Mouse (Mus musculus): ENCODE results near the gene Pou3f4.
"Not testable (repeated sequence)": the region's sequence is repeated elsewhere in the genome, so short reads cannot be mapped to it uniquely, and the experiment has no call there.

Gene Pou3f4

DNA sequence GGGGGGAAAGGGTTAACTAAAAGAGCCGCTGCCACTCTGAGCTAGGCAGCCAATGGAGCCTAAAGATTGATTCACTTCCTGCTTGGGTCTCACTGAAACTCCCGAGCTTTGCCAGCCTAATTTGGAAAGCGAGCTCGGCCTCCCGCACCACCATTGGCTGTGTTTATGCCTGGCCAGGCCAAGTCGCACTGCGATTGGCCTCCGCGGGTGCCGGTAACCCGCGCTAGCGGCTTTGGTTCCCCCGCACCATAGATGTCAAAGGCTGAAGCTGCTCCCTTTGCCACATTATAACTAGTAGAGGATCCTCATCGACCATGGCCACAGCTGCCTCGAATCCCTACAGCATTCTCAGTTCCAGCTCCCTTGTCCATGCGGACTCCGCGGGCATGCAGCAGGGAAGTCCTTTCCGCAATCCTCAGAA is at the start of gene Pou3f4:
Pou3f4 (plus strand) TSS at position 130 of the 421 bp plus-strand sequence.
- H3K36me3 ChIP-seq (ENCODE audit: control insufficient read depth, insufficient read depth, low read length, poor library complexity, severe bottlenecking) = no peaks in the 10 kb centered on the region
- H3K27me3 ChIP-seq (ENCODE audit: control insufficient read depth, insufficient read depth, low read length, poor library complexity, severe bottlenecking) = no peaks in the 10 kb centered on the region
- no peak for DNase-seq (ENCODE audit: low read depth, low spot score)

DNA sequence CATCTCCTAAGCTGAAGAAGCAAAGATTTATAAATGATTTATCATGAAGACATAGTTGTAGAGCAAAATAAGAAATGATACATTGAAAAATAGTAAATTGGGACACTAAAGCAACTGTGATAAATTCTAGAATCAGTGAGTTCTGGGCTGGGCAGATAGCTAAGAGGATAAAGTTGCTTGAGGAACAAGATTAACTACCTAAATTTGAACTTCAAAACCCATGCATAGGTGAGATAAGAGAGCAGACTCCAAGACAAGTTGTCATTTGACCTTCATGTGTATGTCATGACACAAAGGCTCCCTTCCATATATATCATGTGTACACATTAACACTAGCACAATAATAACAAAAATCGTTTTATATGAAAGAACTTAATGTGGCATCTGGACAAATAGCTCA is 48.1 kb upstream of the Pou3f4 start:
- Histone ChIP-seq H3K27me3 (ENCODE audit: control insufficient read depth, insufficient read depth, low read length, poor library complexity, severe bottlenecking) (no peaks in the 10 kb centered on the region), H3K36me3 (ENCODE audit: control insufficient read depth, insufficient read depth, low read length, poor library complexity, severe bottlenecking) (no peaks in the 10 kb centered on the region)
- no peak for DNase-seq (ENCODE audit: low read depth, low spot score)

DNA sequence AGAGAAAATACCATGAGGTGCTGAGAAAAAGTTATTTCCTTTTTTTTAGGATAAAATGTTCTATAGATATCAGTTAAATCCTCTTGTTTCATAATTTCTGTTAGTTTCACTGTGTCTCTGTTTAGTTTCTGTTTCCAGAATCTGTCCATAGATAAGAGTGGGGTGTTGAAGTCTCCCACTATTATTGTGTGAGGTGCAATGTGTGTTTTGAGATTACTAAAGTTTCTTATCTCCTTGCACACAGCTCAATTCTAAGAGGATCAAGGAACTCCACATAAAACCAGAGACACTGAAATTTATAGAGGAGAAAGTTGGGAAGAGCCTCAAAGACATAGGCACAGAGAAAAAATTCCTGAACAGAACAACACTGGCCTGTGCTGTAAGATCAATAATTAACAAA is 39.3 kb upstream of the Pou3f4 start:
- not testable (repeated sequence) for H3K27me3 ChIP-seq (ENCODE audit: control insufficient read depth, insufficient read depth, low read length, poor library complexity, severe bottlenecking); H3K36me3 ChIP-seq (ENCODE audit: control insufficient read depth, insufficient read depth, low read length, poor library complexity, severe bottlenecking); DNase-seq (ENCODE audit: low read depth, low spot score)

DNA sequence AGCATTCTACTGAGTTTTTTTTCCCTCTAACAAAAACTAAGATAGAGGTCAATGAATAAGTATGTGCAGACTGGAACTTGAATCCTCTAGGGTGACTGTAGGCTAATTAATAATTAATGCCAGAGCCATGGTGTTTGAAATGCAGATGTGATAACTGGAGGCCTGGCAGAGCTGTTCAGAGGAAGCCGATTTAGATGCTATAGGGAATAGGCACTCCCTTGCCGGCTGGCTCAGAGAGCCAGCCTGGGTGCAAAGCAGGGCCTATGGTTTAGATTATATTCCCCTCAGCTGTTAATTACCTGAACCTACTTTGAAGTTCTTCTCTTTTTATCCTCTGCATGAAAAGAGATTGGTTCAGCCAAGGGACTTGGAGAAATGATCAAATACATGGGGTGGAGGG is 11.6 kb upstream of the Pou3f4 start:
- no peaks in the 10 kb centered on the region for H3K27me3 ChIP-seq (ENCODE audit: control insufficient read depth, insufficient read depth, low read length, poor library complexity, severe bottlenecking)
- no peak for DNase-seq (ENCODE audit: low read depth, low spot score)
- H3K36me3 ChIP-seq (ENCODE audit: control insufficient read depth, insufficient read depth, low read length, poor library complexity, severe bottlenecking) = no peaks in the 10 kb centered on the region

DNA sequence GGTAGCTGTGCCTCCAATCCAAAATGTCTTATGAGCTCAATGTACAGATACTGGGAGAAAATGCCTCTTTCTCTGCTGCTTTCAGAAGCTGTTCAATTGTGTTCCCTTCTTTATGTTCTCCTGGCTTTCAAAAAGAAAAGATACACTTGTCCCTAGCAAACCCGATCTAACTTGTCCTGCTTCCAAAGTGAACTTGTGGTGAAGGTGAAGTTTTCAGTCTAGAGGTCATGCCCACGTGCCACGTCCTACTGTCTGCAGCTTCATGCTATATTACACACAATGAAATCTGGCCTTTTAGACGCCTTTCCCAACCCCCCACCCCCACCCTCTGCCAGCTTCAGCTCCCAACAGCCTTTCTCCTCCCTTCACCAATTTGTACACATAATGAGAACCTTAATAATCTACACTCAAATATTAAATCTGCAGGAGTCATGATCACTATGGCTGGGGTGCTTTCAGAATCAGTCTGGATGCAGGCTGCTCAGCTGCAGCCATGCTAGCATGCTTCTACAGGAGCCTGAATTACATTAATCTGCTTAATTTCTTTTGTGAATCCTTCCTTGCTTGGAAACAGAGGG is 4.0 kb upstream of the Pou3f4 start:
- DNase-seq (ENCODE audit: low read depth, low spot score) = no peak
- Histone ChIP-seq H3K27me3 (ENCODE audit: control insufficient read depth, insufficient read depth, low read length, poor library complexity, severe bottlenecking) (no peaks in the 10 kb centered on the region), H3K36me3 (ENCODE audit: control insufficient read depth, insufficient read depth, low read length, poor library complexity, severe bottlenecking) (no peaks in the 10 kb centered on the region)

DNA sequence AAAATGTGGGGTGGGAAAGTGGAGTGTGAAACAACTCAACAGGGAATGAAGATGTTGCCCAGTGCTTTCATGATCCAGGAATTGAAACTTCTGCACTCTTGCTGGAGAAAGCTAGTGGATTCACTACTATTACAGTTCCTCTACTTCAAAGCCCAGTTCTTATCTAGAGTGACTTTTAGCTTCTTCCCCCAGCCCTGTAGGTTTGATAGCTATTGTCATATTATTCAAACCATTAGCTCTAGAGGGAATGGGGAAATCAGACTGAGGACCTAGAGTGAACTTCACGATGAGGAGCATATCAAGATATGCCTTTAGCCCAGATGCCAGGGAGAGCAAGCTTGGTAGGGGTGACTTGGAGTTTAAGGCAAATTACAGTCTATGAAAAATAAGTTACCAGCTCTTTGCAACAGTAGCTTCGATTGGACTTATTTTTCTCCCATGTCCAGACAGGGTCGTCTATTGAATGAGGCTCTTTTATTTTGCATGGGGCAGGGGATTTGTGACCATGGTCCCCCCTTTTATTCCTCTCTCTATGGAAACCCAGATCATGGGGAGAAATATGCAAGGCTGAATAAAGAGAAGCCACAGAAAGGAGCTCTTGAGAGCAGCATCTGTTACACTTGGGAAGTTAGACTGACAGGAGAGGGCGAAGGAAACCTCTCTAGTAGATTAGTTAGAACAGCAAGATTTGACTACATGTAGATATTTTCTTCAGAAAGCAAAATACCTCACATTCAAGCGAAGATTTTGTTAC is 3.1 kb upstream of the Pou3f4 start:
- Histone ChIP-seq H3K27me3 (ENCODE audit: control insufficient read depth, insufficient read depth, low read length, poor library complexity, severe bottlenecking) (no peaks in the 10 kb centered on the region), H3K36me3 (ENCODE audit: control insufficient read depth, insufficient read depth, low read length, poor library complexity, severe bottlenecking) (no peaks in the 10 kb centered on the region)
- DNase-seq (ENCODE audit: low read depth, low spot score) = no peak

DNA sequence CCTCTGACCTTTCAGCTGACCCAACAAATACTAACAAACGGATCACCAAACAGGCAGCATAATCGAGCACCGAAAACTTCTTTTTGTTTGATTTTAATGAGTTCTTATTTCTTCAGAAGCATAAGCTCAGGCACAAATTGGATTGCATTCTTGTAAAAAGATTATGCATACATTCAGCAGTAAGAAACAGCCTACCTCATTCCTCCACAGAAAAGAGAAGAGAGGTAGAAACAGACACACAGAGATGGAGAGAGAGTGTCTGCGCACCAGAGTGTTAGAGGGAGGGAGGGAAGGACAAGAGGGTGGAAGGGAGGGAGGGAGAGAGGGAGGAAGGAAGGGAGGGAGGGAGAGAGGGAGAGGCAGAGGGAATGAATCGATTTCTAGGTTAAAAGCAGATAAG is 2.0 kb upstream of the Pou3f4 start:
- no peak for DNase-seq (ENCODE audit: low read depth, low spot score)
- Histone ChIP-seq H3K36me3 (ENCODE audit: control insufficient read depth, insufficient read depth, low read length, poor library complexity, severe bottlenecking) (no peaks in the 10 kb centered on the region), H3K27me3 (ENCODE audit: control insufficient read depth, insufficient read depth, low read length, poor library complexity, severe bottlenecking) (no peaks in the 10 kb centered on the region)

DNA sequence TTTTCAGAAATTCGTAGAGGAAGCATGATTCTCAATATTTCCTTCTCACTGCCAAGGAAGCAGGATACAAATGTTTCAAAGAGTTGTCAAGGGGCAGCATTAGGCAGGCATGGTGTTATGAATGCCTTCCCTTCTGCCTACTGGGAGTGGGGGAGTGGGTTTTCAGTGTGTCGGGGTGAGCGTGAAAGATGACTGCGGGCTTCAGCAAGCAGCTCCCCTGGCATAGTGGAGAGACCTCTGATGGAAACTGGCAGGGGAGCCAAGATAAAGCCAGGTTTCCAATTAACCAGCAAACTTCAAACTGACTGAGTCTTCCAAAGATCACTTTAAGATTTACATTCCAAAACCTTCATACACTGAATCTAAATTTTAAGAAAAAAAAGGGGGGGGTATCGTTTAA is 679 bp upstream of the Pou3f4 start:
- DNase-seq (ENCODE audit: low read depth, low spot score) = no peak

DNA sequence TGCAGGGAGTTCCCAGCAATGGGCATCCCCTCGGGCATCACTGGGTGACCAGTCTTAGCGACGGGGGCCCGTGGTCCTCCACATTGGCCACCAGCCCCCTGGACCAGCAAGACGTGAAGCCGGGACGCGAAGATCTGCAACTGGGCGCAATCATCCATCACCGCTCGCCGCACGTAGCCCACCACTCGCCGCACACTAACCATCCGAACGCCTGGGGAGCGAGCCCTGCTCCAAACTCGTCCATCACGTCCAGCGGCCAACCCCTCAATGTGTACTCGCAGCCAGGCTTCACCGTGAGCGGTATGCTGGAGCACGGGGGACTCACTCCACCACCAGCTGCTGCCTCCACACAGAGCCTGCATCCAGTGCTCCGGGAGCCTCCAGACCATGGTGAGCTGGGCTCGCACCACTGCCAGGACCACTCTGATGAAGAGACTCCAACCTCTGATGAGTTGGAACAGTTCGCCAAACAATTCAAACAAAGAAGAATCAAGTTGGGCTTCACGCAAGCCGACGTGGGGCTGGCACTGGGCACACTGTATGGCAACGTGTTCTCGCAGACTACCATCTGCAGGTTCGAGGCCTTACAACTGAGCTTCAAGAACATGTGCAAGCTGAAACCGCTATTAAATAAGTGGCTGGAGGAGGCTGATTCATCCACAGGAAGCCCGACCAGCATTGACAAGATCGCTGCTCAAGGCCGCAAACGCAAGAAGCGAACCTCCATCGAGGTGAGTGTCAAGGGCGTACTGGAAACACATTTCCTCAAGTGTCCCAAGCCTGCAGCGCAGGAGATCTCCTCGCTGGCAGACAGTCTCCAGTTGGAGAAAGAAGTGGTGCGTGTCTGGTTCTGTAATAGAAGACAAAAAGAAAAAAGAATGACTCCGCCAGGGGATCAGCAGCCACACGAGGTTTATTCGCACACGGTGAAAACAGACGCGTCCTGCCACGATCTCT is 790 bp downstream of the Pou3f4 start:
- Histone ChIP-seq H3K27me3 (ENCODE audit: control insufficient read depth, insufficient read depth, low read length, poor library complexity, severe bottlenecking) (no peaks in the 10 kb centered on the region), H3K36me3 (ENCODE audit: control insufficient read depth, insufficient read depth, low read length, poor library complexity, severe bottlenecking) (no peaks in the 10 kb centered on the region)
- DNase-seq (ENCODE audit: low read depth, low spot score) = no peak

More for the DNA sequence above, 679 bp upstream of the Pou3f4 start:
- no peaks in the 10 kb centered on the region for H3K27me3 ChIP-seq (ENCODE audit: control insufficient read depth, insufficient read depth, low read length, poor library complexity, severe bottlenecking)
- no peaks in the 10 kb centered on the region for H3K36me3 ChIP-seq (ENCODE audit: control insufficient read depth, insufficient read depth, low read length, poor library complexity, severe bottlenecking)

DNA sequence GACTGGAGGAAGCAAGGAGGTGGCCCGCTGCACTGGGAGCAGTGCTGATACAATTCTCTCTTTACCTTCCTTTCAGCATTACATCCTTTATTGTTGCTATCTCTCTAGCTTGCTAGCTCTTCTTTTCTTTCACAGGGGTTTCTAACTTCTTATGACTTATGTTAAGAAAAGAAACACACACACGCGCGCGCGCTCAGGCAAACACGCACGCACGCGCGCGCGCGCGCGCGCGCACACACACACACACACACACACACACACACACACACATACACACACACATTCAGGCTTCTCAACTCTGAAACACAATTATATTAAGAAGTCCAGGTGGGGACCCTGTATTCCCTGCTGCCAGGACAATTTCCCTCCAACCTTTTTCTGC is 1.5 kb downstream of the Pou3f4 start:
- no peak for DNase-seq (ENCODE audit: low read depth, low spot score)
- Histone ChIP-seq H3K27me3 (ENCODE audit: control insufficient read depth, insufficient read depth, low read length, poor library complexity, severe bottlenecking) (no peaks in the 10 kb centered on the region), H3K36me3 (ENCODE audit: control insufficient read depth, insufficient read depth, low read length, poor library complexity, severe bottlenecking) (no peaks in the 10 kb centered on the region)

DNA sequence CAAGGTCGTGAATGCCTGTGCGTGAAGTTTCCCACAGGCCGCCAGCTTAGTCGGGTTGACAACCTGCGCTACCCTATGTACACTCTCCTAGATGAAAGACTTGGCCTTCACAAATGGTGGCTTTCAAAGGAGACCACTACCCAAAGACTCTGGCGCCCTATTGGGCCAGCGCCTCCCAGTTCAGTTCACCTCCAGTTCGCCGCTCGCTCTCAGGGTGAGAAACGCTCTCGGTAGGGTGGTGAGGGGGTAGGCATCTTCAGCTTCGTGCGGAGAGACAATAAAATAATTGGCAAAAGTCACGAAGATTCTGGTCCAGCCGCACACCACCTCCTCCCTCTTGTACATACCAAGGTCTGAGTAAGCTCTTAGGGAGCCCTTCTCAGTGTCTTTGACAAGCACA is 2.5 kb downstream of the Pou3f4 start:
- DNase-seq (ENCODE audit: low read depth, low spot score) = no peak
- Histone ChIP-seq H3K36me3 (ENCODE audit: control insufficient read depth, insufficient read depth, low read length, poor library complexity, severe bottlenecking) (no peaks in the 10 kb centered on the region), H3K27me3 (ENCODE audit: control insufficient read depth, insufficient read depth, low read length, poor library complexity, severe bottlenecking) (no peaks in the 10 kb centered on the region)

DNA sequence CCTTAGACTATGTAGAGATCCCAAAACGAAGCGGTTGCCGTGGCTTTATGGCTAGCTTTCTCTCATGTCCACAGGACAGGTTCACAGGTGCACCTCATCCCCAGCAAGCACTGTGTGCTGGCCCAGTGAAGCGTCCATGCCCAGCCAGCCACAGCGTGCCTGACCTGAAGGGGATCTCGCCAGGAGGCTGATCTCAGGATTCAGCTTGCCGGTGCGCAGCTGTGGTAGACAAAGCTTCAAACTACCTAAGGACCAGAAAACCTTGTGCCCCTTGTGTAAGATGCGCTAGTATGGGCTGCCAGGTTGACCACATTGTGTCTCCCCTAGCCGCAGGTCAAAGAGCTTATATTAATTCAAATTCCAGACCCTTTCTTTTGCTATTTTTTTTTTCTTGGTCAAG is 3.1 kb downstream of the Pou3f4 start:
- no peak for DNase-seq (ENCODE audit: low read depth, low spot score)
- H3K27me3 ChIP-seq (ENCODE audit: control insufficient read depth, insufficient read depth, low read length, poor library complexity, severe bottlenecking) = no peaks in the 10 kb centered on the region
- no peaks in the 10 kb centered on the region for H3K36me3 ChIP-seq (ENCODE audit: control insufficient read depth, insufficient read depth, low read length, poor library complexity, severe bottlenecking)

DNA sequence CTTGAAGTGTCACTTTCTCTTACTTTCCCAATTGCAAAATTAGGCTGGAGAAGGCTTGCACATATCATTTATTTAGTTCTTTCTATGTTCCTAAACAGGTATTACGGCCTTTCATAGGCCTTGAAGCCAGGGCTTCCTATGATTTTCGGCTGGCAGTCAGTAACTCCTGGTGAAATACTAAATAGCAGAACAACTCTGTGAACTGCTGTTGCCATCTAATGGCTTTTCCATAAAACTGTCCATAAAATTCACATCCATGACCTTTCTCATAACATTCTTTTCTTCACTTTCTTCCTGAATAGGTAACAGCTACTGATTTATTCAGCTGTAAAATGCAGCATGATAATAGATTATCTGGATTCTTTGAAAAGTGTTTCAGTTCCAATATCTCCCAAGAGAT is 23.4 kb downstream of the Pou3f4 start:
- Histone ChIP-seq H3K36me3 (ENCODE audit: control insufficient read depth, insufficient read depth, low read length, poor library complexity, severe bottlenecking) (no peaks in the 10 kb centered on the region), H3K27me3 (ENCODE audit: control insufficient read depth, insufficient read depth, low read length, poor library complexity, severe bottlenecking) (no peaks in the 10 kb centered on the region)
- DNase-seq (ENCODE audit: low read depth, low spot score) = no peak

DNA sequence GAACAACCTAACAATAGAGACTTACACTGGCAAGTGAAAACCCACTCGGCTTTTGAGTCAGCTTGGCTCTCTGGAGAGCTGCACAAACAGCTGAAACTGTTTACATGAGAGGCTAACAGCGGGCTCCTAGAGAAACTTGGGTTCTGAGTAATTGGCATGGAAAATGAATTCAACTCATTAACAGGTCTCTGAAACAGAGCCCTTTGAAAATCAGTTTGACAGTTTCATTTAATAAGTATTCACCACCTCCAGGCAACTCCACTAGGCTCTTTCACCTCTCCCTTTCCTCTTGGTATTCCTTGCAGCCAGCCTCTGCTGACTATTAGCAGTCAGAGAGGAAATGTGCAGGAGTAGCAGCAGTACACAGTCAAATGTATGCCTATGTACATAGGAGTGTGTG is 37.2 kb downstream of the Pou3f4 start:
- DNase-seq (ENCODE audit: low read depth, low spot score) = no peak
- Histone ChIP-seq H3K27me3 (ENCODE audit: control insufficient read depth, insufficient read depth, low read length, poor library complexity, severe bottlenecking) (no peaks in the 10 kb centered on the region), H3K36me3 (ENCODE audit: control insufficient read depth, insufficient read depth, low read length, poor library complexity, severe bottlenecking) (no peaks in the 10 kb centered on the region)

Data from splenic B cell, adult 2 months (primary cell).